Mouse (Mus musculus): ENCODE data around the gene Rtn1.

DNA sequence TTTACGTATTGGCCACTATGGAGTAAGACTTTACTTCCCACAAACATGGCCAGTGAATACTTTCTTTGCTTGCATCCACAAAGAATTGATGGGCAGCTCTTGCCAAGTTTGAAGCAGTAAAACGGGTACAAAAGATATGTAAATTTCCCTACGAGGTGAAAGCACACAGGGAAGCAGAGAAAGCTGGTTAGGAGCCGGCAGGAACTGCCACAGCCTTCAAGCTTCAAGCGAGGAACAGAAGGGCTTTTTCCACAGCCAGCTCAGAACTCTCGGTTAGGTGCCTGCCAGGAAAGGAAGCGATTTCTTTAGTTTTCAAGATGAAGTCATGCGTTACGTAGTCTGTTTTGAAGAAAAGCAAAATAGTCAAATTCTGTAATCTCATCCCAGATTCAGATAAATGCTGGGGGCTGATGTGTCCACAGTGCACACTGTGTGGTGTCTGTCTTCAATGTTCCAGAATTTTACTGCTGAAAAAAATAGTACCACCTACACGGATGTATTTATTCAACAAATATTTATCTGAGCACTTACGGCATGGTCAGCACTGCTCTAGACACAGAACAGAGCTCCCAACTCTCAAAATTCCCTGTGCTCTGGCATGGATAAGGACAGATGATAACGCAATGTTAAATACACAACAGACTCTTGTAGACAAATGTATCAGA is 169.5 kb downstream of the Rtn1 start:
- no peak for TF ChIP-seq CTCF (conservative IDR thresholded peaks at IDR 0.05; ENCODE audit: low read length)
- TF ChIP-seq NANOG (IDR thresholded peaks at IDR 0.05; ENCODE audit: borderline replicate concordance, low read length) = no peak
- TF ChIP-seq POU5F1 (IDR thresholded peaks at IDR 0.05; ENCODE audit: borderline replicate concordance, low read length) = no peak

Data from E14TG2a.4 (cell line).